Mouse (Mus musculus) myocyte (in vitro differentiated cells): ENCODE data around the gene Zcchc14.

Experiments
- E2F4 ChIP-seq: IDR thresholded peaks from one replicate; pipeline ENCODE4 v1.6.1; 2011; ENCODE audit warnings: mild to moderate bottlenecking, control low read depth, moderate library complexity; ENCODE audit not compliant: insufficient read depth
- MYOD1 ChIP-seq, 3 experiments: IDR thresholded peaks; one replicate each; pipeline ENCODE4 v1.6.1; 2011; ENCODE audit warnings: control low read depth in 2 of 3, low read depth in 2 of 3, mild to moderate bottlenecking in 2 of 3, moderate library complexity in 1 of 3; ENCODE audit not compliant: insufficient read length in 2 of 3, control insufficient read depth in 1 of 3
- MYOG ChIP-seq, 3 experiments: IDR thresholded peaks; one replicate each; pipeline ENCODE4 v1.6.1; 2011; ENCODE audit warnings: control low read depth in 2 of 3, low read depth in 2 of 3, mild to moderate bottlenecking in 2 of 3; ENCODE audit not compliant: insufficient read length in 2 of 3, control insufficient read depth in 1 of 3, insufficient read depth in 1 of 3
- POLR2A ChIP-seq: IDR thresholded peaks from one replicate; pipeline ENCODE4 v1.6.1; 2011; ENCODE audit warnings: low read depth, mild to moderate bottlenecking, control low read depth, moderate library complexity; ENCODE audit not compliant: insufficient read length
- POLR2AphosphoS2 ChIP-seq: IDR thresholded peaks from one replicate; pipeline ENCODE4 v1.6.1; 2011; ENCODE audit warnings: low read depth, control low read depth; ENCODE audit not compliant: insufficient read length
- USF1 ChIP-seq: IDR thresholded peaks from one replicate; pipeline ENCODE4 v1.6.1; 2011; ENCODE audit warnings: low read depth, mild to moderate bottlenecking, control low read depth, moderate library complexity

- no peak for TF ChIP-seq POLR2AphosphoS2
- TF ChIP-seq POLR2A = no peak
- no peak for TF ChIP-seq E2F4
- TF ChIP-seq USF1 = no peak
- TF ChIP-seq MYOG (IDR thresholded peaks at IDR 0.05; ENCODE audit: control insufficient read depth in 1 of 3, insufficient read depth in 1 of 3, insufficient read length in 2 of 3, low read depth in 2 of 3) = peak in 1 of 3 experiments; percentile 36
- no peak for TF ChIP-seq MYOD1 (IDR thresholded peaks at IDR 0.05; ENCODE audit: control insufficient read depth in 1 of 3, insufficient read length in 2 of 3, low read depth in 2 of 3)
These were observed 82.4 kb downstream of the Zcchc14 start for GRCm38 (mm10) chr8:121570335-121570734.
